Mouse (Mus musculus) layer of hippocampus, postnatal 36 days (tissue): ENCODE results near the gene Naip1. TPM values are rescaled to one million over a fixed set of nuclear protein-coding genes. Genes with fewer than 3 reads are reported as not detected.

ENCODE experiments used
- DNase-seq, 2 experiments: peaks; one replicate each; pipeline ENCODE4 v3.0.0; 2022
- total RNA-seq, 2 experiments: library from RNA; stranded (reverse); gene quantifications; 2 replicates each; pipeline ENCODE4 v1.2.3; 2021

The Naip1 gene
- total RNA-seq, 2 experiments from 2014 or later = 0.12 to 0.13 TPM

DNA sequence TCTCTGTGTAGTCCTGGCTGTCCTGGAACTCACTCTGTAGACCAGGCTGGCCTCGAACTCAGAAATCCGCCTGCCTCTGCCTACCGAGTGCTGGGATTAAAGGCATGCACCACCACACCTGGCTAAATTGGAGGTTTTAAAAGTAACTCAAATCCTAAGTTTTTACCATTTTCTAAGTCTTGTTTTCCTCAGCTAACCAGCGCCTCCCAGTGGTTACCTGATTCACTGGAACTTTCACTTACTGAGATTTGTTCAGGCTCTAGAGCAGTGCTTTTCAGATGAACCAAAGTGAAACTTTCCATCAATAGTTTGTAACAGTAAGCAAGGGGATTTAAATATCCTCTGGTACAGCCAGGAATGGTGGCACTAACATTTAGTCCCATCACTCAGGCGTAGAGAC lies 61.6 kb downstream of the Naip1 start:
- peak in 1 of 2 experiments; percentile 2 for DNase-seq

GRCm38 (mm10) chr13:100370536-100370935 lies 82.1 kb downstream of the Naip1 start:
- DNase-seq = no peak

Other genes with a start within 250 kb of the Naip1 start
- gene Naip5, start 206.5 kb downstream of the Naip1 start, total RNA-seq = under 1 TPM; 0.32 to 0.40 TPM
- under 1 TPM; 0.17 to 0.20 TPM for gene Naip6, start 135.2 kb downstream of the Naip1 start, total RNA-seq
- gene Gtf2h2, start 39.7 kb upstream of the Naip1 start, total RNA-seq = 10 to 100 TPM; 54.7 to 62.9 TPM
- 10 to 100 TPM; 13.1 to 13.4 TPM for gene Ocln, start 99.8 kb upstream of the Naip1 start, total RNA-seq
- 1 to 10 TPM; 1.0 to 1.2 TPM for gene Marveld2, start 164.1 kb upstream of the Naip1 start, total RNA-seq
- gene Ak6, start 198.1 kb upstream of the Naip1 start, total RNA-seq = 10 to 100 TPM; 84.9 to 86.4 TPM
- 10 to 100 TPM; 14.9 to 17.1 TPM for gene Rad17, start 198.2 kb upstream of the Naip1 start, total RNA-seq
- 10 to 100 TPM; 23.1 to 23.9 TPM for gene Taf9, start 198.7 kb upstream of the Naip1 start, total RNA-seq
- under 1 TPM; 0.15 to 0.17 TPM for gene Ccdc125, start 216.8 kb upstream of the Naip1 start, total RNA-seq